Mouse (Mus musculus): ENCODE measurements at regions not wholly inside any gene's neighbourhood (a gene's known extent, or its start where the extent isn't known, plus 50 kb on each side); places are given as distances from the start of the nearest gene placed in this dataset.

GRCm38 (mm10) chr4:110038696-110039095, 60.8 kb downstream of the Dmrta2 start:
- no peak for DNase-seq (ENCODE audit: low read depth, low spot score)

- DNase-seq (ENCODE audit: low read depth, low spot score): no peak
These were observed 67.2 kb downstream of the Dmrta2 start for GRCm38 (mm10) chr4:110044851-110045618.

- no peak for DNase-seq (ENCODE audit: low read depth, low spot score)
These were observed 67.9 kb downstream of the Dmrta2 start for GRCm38 (mm10) chr4:110045651-110046269.

- no peak for DNase-seq (ENCODE audit: low read depth, low spot score)
These were observed 68.4 kb downstream of the Dmrta2 start for GRCm38 (mm10) chr4:110046270-110046651.

GRCm38 (mm10) chr4:110050393-110051280, 72.8 kb downstream of the Dmrta2 start:
- DNase-seq (ENCODE audit: low read depth, low spot score): peak; percentile 80

- DNase-seq (ENCODE audit: low read depth, low spot score): peak; percentile 54
These were observed 73.4 kb downstream of the Dmrta2 start for GRCm38 (mm10) chr4:110051281-110051665.

GRCm38 (mm10) chr4:110051872-110052271, 74.0 kb downstream of the Dmrta2 start:
- no peak for DNase-seq (ENCODE audit: low read depth, low spot score)

GRCm38 (mm10) chr4:110052998-110053397, 75.1 kb downstream of the Dmrta2 start:
- peak; percentile 60 for DNase-seq (ENCODE audit: low read depth, low spot score)

GRCm38 (mm10) chr4:110073836-110074235, 96.0 kb downstream of the Dmrta2 start:
- no peak for DNase-seq (ENCODE audit: low read depth, low spot score)

GRCm38 (mm10) chr4:110083371-110083770, 105.5 kb downstream of the Dmrta2 start:
- no peak for DNase-seq (ENCODE audit: low read depth, low spot score)

GRCm38 (mm10) chr4:110087570-110088247, 109.9 kb downstream of the Dmrta2 start:
- DNase-seq (ENCODE audit: low read depth, low spot score): peak; percentile 72

- no peak for DNase-seq (ENCODE audit: low read depth, low spot score)
These were observed 115.4 kb downstream of the Dmrta2 start for GRCm38 (mm10) chr4:110093040-110093820.

GRCm38 (mm10) chr4:110094541-110094940, 116.7 kb downstream of the Dmrta2 start:
- DNase-seq (ENCODE audit: low read depth, low spot score): no peak

GRCm38 (mm10) chr4:110095760-110096593, 118.1 kb downstream of the Dmrta2 start:
- no peak for DNase-seq (ENCODE audit: low read depth, low spot score)

- DNase-seq (ENCODE audit: low read depth, low spot score): peak; percentile 60
These were observed 126.3 kb downstream of the Dmrta2 start for GRCm38 (mm10) chr4:110104119-110104518.

- no peak for DNase-seq (ENCODE audit: low read depth, low spot score)
These were observed 128.9 kb downstream of the Dmrta2 start for GRCm38 (mm10) chr4:110106620-110107243.

- DNase-seq (ENCODE audit: low read depth, low spot score): peak; percentile 61
These were observed 141.6 kb downstream of the Dmrta2 start for GRCm38 (mm10) chr4:110119438-110119837.

- no peak for DNase-seq (ENCODE audit: low read depth, low spot score)
These were observed 142.0 kb downstream of the Dmrta2 start for GRCm38 (mm10) chr4:110119874-110120273.

- DNase-seq (ENCODE audit: low read depth, low spot score): no peak
These were observed 142.9 kb downstream of the Dmrta2 start for GRCm38 (mm10) chr4:110120761-110121160.
